Mouse (Mus musculus) C2C12 (cell line): ENCODE results near the gene Serpinb9.

Source experiments
- CEBPB ChIP-seq: IDR thresholded peaks from one replicate; pipeline ENCODE4 v1.6.1; 2011; ENCODE audit warnings: low read depth, mild to moderate bottlenecking, control low read depth, moderate library complexity
- CTCF ChIP-seq: IDR thresholded peaks from one replicate; pipeline ENCODE4 v1.5.1; 2011; ENCODE audit not compliant: control insufficient read depth, insufficient read depth, insufficient read length
- MAX ChIP-seq: IDR thresholded peaks from one replicate; pipeline ENCODE4 v1.6.1; 2011; ENCODE audit warnings: mild to moderate bottlenecking, control low read depth
- MYOD1 ChIP-seq: IDR thresholded peaks from one replicate; pipeline ENCODE4 v1.6.1; 2011; ENCODE audit warnings: low read depth; ENCODE audit not compliant: control insufficient read depth, insufficient read length

DNA sequence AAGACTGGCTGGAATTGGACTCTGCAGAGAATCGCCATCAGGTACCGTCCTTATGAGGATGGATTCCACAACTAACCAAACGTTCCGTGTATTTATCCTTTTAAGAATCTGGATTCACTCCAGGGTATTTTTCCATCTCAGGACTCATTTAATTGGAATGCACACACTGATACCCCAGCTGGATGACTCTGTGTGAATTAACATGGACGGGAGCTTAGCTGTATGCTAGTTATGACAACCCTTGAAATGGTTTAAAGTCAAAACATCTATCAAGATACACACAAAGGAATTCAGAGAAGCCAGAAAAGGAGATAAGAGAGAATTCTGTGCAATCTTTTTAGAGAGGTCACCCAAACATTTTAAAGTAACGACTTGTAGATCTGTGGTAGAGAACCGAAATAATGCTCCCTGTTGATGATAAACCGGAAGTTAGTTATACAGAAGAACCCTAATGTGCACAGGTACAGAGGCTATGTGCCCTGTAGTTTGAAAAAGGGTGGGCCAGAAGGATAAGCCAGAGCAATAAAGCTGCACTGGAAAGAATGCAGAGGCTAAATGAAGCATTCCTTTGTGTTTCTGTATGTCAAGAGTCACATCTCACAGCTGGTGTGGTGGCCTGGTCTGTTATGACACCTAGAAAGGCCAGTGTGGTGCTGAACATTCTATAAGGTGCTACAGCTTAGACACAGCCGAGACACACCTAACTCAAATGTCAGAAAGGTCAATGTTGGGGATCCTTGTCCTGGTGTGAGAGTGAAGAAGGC, 38.9 kb upstream of the Serpinb9 start:
- TF ChIP-seq CTCF (no peak), CEBPB (no peak), MYOD1 (peak; percentile 29), MAX (no peak)
